Mouse (Mus musculus): Measurements from ENCODE around the gene Olfr1357. TPM values are rescaled to one million over a fixed set of nuclear protein-coding genes. Genes with fewer than 3 reads are reported as not detected.
A peak's percentile ranks its signal among the peaks of the same experiment; 100 is the strongest.

Gene Olfr1357
- total and polyA plus RNA-seq, 2 experiments from 2014 or later: not detected

DNA sequence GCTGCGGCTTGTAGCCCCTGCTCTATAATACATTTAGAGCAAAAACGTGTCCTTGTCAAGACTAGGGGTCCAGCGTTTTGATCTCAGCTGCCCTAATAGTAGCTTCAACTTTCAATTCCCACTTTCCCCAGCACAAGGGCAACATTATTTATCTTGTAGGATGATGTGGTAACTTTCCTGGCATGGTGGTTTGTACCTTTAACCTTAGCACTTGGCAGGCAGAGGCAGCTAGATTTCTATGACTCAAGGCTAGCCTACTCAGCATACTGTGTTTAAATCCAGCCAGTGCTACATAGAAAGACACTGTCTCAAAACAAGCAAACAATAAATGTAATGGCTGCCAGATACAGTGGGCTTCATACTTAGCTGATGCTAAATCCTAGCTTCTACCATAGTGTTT lies 10.3 kb downstream of the Olfr1357 start:
- Histone ChIP-seq H3K4me1 (ENCODE audit: insufficient read depth, low read length) (no peaks in the 10 kb centered on the region), H3K9ac (replicated peaks; ENCODE audit: low read length) (no peak overlapping the region), H3K4me2 (ENCODE audit: low read depth, low read length) (no peak overlapping the region), H3K36me3 (ENCODE audit: insufficient read depth, low read length) (no peaks in the 10 kb centered on the region), H3K27ac (no peak overlapping the region), H3K27me3 (ENCODE audit: insufficient read depth, low read length) (no peaks in the 10 kb centered on the region), H3K9me3 (ENCODE audit: low read length) (no peaks in the 10 kb centered on the region), H3K4me3 (ENCODE audit: low read length) (no peak overlapping the region)
- TF ChIP-seq CTCF (IDR thresholded peaks at IDR 0.05; ENCODE audit: low read depth): no peak
- ATAC-seq (no peak), DNase-seq (ENCODE audit: low spot score) (no peak)
- 82% methylated on average over 3 of the region's 3 CpGs for WGBS

DNA sequence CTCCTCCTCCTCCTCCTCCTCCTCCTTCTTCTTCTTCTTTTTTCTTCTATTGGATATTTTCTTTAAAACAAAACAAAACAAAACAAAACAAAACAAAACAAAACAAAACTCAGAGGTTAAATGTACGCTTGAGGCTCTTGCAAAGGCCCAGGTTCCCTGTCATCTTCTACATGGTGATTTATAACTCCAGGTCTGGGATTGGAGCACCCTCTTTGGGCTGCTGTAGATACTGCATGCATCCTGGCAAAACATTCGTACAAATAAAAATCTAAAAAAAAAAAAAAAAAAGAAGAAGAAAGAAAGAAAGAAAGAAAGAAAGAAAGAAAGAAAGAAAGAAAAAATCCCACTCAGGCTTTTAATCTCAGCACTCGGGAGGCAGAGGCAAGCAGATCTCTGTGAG lies 12.8 kb downstream of the Olfr1357 start:
- Histone ChIP-seq H3K4me3 (ENCODE audit: low read length) (no peak overlapping the region), H3K36me3 (ENCODE audit: insufficient read depth, low read length) (no peaks in the 10 kb centered on the region), H3K4me2 (ENCODE audit: low read depth, low read length) (no peak overlapping the region), H3K4me1 (ENCODE audit: insufficient read depth, low read length) (no peaks in the 10 kb centered on the region), H3K27me3 (ENCODE audit: insufficient read depth, low read length) (no peaks in the 10 kb centered on the region), H3K27ac (no peak overlapping the region), H3K9me3 (ENCODE audit: low read length) (no peaks in the 10 kb centered on the region), H3K9ac (replicated peaks; ENCODE audit: low read length) (no peak overlapping the region)
- DNase-seq (ENCODE audit: low spot score) (peak; percentile 74), ATAC-seq (no peak)
- WGBS: 30% methylated on average over 3 of the region's 3 CpGs
- peak; percentile 67 for TF ChIP-seq CTCF (IDR thresholded peaks at IDR 0.05; ENCODE audit: low read depth)

DNA sequence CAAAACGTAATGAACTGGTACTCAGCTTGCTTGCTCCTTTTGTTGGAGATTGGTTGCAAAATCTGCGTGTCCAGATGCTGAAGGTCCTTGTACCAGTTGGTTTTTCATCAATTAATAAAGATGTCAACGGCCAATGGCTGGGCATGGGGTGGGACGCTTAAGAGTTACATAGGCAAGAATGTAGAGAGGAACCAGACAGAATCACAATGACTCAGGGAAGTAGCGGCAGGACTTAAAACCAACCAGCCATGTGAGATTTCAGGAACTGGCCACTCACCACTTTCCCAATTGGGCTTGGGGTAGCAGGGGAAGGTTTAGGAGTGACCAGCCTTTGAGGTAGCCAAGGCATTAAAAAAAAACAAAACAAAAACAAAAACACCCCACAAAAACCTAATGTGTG lies 18.0 kb downstream of the Olfr1357 start:
- H3K4me1 ChIP-seq (ENCODE audit: insufficient read depth, low read length): no peaks in the 10 kb centered on the region
- H3K9ac ChIP-seq (replicated peaks; ENCODE audit: low read length): no peak overlapping the region
- WGBS: 82% methylated on average over 5 of the region's 5 CpGs
- DNase-seq (ENCODE audit: low spot score) (no peak), ATAC-seq (no peak)
- no peak overlapping the region for H3K27ac ChIP-seq
- H3K4me3 ChIP-seq (ENCODE audit: low read length): no peak overlapping the region
- TF ChIP-seq CTCF (IDR thresholded peaks at IDR 0.05; ENCODE audit: low read depth): no peak
- no peaks in the 10 kb centered on the region for H3K27me3 ChIP-seq (ENCODE audit: insufficient read depth, low read length)
- H3K9me3 ChIP-seq (ENCODE audit: low read length): no peaks in the 10 kb centered on the region
- H3K4me2 ChIP-seq (ENCODE audit: low read depth, low read length): no peak overlapping the region
- H3K36me3 ChIP-seq (ENCODE audit: insufficient read depth, low read length): no peaks in the 10 kb centered on the region

DNA sequence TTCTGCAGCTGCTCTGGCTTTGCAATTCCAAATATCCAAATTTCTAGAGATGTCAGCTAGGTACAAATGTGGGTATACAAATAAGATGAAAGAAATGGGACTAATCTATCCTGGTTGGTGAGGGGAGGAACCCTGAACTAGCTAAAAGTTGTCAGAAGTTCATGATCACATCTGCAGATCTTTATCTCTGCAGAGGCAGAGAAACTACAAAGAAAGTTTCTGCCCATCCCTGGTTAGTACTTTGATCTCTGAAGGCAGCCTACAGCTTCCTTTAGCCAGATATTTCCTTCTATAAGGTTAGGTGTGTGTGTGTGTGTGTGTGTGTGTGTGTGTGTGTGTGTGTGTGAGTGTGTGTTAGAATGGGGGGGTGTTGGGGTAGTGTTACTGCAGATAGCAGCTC lies 23.3 kb downstream of the Olfr1357 start:
- Histone ChIP-seq H3K9ac (replicated peaks; ENCODE audit: low read length) (no peak overlapping the region), H3K27me3 (ENCODE audit: insufficient read depth, low read length) (no peaks in the 10 kb centered on the region), H3K36me3 (ENCODE audit: insufficient read depth, low read length) (no peaks in the 10 kb centered on the region), H3K4me2 (ENCODE audit: low read depth, low read length) (no peak overlapping the region), H3K4me1 (ENCODE audit: insufficient read depth, low read length) (no peaks in the 10 kb centered on the region), H3K4me3 (ENCODE audit: low read length) (no peak overlapping the region), H3K27ac (no peak overlapping the region), H3K9me3 (ENCODE audit: low read length) (no peaks in the 10 kb centered on the region)
- ATAC-seq: no peak
- no peak for DNase-seq (ENCODE audit: low spot score)
- TF ChIP-seq CTCF (IDR thresholded peaks at IDR 0.05; ENCODE audit: low read depth): no peak

DNA sequence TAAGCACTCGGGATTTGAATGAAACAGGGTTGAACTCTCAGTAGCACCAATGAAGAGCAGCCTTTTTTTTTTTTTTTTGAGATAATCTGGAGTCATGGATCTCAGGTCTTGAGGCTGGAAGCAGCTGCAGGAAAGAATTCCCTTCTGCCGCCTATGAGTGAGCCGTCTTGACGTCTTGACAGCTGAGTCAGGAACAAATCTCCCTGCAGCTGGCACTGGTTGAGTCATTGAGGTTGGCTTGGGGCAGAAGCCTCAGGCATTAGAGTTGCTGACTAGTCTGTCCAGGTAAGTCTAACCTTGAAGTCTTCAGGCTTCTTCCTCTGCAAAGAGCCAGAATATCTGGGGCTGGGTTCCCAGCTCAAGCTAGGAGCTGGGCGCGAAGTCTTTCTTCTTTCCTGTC lies 23.7 kb downstream of the Olfr1357 start:
- DNase-seq (ENCODE audit: low spot score): no peak

DNA sequence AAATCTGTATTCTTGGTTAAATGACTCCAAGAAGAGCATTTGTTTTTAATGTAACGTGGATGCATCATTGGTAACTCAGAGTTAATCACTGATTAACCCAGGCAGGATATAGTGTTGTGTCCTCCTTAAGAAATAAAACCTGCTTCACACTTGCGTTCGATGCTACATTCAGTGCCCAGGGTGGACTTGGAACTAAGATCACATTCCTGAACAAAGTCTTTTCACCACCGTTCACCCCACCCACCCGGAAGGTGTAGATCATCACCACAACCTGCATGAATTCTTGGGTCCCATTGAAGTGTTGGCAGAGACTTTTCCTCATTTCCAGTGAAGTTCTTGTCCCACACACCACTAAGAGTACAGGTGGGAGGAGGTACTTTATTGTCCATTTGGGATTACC lies 24.1 kb downstream of the Olfr1357 start:
- H3K4me2 ChIP-seq (ENCODE audit: low read depth, low read length): no peak overlapping the region
- no peaks in the 10 kb centered on the region for H3K36me3 ChIP-seq (ENCODE audit: insufficient read depth, low read length)
- ATAC-seq: no peak
- no peak for DNase-seq (ENCODE audit: low spot score)
- 94% methylated on average over 5 of the region's 5 CpGs for WGBS
- H3K27me3 ChIP-seq (ENCODE audit: insufficient read depth, low read length): no peaks in the 10 kb centered on the region
- H3K9ac ChIP-seq (replicated peaks; ENCODE audit: low read length): no peak overlapping the region
- TF ChIP-seq CTCF (IDR thresholded peaks at IDR 0.05; ENCODE audit: low read depth): no peak
- H3K4me3 ChIP-seq (ENCODE audit: low read length): no peak overlapping the region
- H3K4me1 ChIP-seq (ENCODE audit: insufficient read depth, low read length): no peaks in the 10 kb centered on the region
- H3K9me3 ChIP-seq (ENCODE audit: low read length): no peaks in the 10 kb centered on the region
- no peak overlapping the region for H3K27ac ChIP-seq

More for the DNA sequence above, 23.7 kb downstream of the Olfr1357 start:
- Histone ChIP-seq H3K4me3 (ENCODE audit: low read length) (no peak overlapping the region), H3K27ac (no peak overlapping the region), H3K27me3 (ENCODE audit: insufficient read depth, low read length) (no peaks in the 10 kb centered on the region), H3K4me2 (ENCODE audit: low read depth, low read length) (no peak overlapping the region), H3K36me3 (ENCODE audit: insufficient read depth, low read length) (no peaks in the 10 kb centered on the region), H3K9ac (replicated peaks; ENCODE audit: low read length) (no peak overlapping the region), H3K4me1 (ENCODE audit: insufficient read depth, low read length) (no peaks in the 10 kb centered on the region), H3K9me3 (ENCODE audit: low read length) (no peaks in the 10 kb centered on the region)
- no peak for TF ChIP-seq CTCF (IDR thresholded peaks at IDR 0.05; ENCODE audit: low read depth)
- ATAC-seq: no peak
- 74% methylated on average over 6 of the region's 6 CpGs for WGBS

DNA sequence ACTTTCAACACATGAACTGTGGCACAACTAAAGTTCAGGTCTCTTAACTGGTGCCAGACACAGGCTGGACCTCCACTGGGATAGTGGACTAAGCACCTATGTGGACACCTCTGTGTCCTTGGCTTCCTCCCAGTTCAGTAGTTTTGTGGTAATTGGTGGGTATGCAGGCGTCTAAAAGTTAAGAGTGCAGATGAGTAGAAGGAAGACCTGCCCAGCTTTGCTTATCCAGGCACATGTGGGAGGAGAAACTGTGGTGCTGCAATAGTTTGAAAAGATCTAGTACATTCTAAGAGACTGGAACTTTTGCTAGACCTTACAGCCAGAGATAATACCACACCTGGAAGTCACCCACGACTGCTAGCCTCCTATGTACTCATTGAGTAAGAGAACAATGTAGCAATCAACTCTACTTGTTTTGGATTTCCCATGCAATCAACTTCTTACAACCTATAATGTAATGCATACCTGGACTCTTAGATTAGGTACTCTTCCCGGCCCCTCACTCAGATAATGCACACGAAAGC lies 25.0 kb downstream of the Olfr1357 start:
- Histone ChIP-seq H3K27me3 (ENCODE audit: insufficient read depth, low read length) (no peaks in the 10 kb centered on the region), H3K4me3 (ENCODE audit: low read length) (no peak overlapping the region), H3K36me3 (ENCODE audit: insufficient read depth, low read length) (no peaks in the 10 kb centered on the region), H3K4me2 (ENCODE audit: low read depth, low read length) (no peak overlapping the region), H3K4me1 (ENCODE audit: insufficient read depth, low read length) (no peaks in the 10 kb centered on the region), H3K27ac (no peak overlapping the region), H3K9me3 (ENCODE audit: low read length) (no peaks in the 10 kb centered on the region), H3K9ac (replicated peaks; ENCODE audit: low read length) (no peak overlapping the region)
- no peak for ATAC-seq
- TF ChIP-seq CTCF (IDR thresholded peaks at IDR 0.05; ENCODE audit: low read depth): no peak
- DNase-seq (ENCODE audit: low spot score): no peak
- 89% methylated on average over 4 of the region's 4 CpGs for WGBS

Data from hindbrain, postnatal 0 days (tissue).